Mouse (Mus musculus) lung, postnatal 25 days (tissue): ENCODE results near the gene Rpp38.

Experiments used
- DNase-seq: peaks from one replicate; pipeline ENCODE4 v3.0.0; 2022; ENCODE audit warnings: low spot score

The Rpp38 gene

DNA sequence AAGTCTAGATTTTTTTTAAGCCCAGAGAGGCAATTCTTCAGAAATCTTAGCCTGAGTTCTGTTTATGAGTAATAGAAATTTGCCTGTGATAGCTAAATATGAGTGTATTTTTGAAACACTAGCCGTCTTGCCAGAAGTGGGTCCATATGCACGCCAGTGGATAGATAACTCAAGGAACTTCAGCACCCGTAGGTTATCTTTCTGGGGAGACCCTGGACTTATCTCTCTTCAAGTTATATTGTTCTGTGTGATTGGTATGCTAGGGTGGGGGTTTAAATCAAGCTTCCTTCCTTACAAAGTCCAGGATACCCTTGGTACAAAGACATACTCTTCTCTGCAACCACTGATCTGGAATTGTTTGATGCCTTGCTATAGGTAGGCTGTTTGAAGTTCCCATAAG, 46.7 kb downstream of the Rpp38 start:
- no peak for DNase-seq

DNA sequence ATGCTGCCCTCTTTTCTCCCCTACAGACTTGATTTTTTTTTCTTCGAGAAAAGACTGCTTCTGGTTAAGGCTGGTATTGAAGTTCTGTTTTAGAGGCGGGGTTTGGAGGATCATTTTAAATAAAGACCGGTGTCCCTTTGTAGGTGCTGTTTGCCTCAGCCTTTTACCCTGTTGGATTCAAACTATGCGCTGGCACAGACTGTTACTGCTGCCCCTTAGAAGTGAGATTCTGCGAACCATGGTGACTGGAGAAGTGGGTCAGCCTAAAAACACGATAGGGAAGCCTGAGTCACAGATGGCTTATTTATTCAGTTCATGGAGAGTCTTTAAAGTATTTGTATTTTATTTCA, 47.3 kb downstream of the Rpp38 start:
- no peak for DNase-seq

- DNase-seq: peak; percentile 29
Observed at GRCm38 (mm10) chr2:3284473-3285180, 47.8 kb downstream of the Rpp38 start.

- DNase-seq: peak; percentile 100
Observed at GRCm38 (mm10) chr2:3283602-3284472, 48.6 kb downstream of the Rpp38 start, which contains the start of gene Nmt2. Gene Nmt2 (plus strand): TSS chr2:3284212.

GRCm38 (mm10) chr2:3282866-3283601, 49.4 kb downstream of the Rpp38 start:
- DNase-seq: no peak

- no peak for DNase-seq
Observed at GRCm38 (mm10) chr2:3281311-3281710, 51.1 kb downstream of the Rpp38 start.
